Mouse (Mus musculus): ENCODE data around the gene Cd302. TPM values are rescaled to one million over a fixed set of nuclear protein-coding genes. Genes with fewer than 3 reads are reported as not detected.

Cd302 gene
- total RNA-seq (2021), result 10 to 100 TPM; 13.7 to 16.7 TPM

- DNase-seq, result no peak
Measured at GRCm38 (mm10) chr2:60284467-60284821, at the start of gene Cd302. Cd302 (minus strand) TSS chr2:60284488.

DNA sequence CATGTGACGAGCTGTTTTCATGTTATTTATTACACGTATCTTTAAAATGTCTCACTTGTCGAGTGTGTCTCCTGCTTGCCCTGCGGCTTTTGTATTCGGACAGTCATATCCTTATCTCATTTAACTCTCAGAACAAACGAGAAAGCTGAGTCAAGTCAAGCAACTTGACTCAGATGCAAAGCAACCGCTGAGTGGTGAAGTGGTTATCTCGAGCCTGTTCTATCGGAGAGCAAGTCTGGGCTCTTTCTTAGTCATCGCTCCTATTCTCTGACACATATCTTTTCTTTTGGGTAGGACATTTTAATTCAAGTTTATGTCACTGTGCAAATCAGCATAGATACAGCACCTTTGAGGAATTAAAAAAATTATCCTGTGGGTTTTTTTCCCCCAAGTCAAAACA, 44.4 kb upstream of the Cd302 start:
- DNase-seq, result no peak

DNA sequence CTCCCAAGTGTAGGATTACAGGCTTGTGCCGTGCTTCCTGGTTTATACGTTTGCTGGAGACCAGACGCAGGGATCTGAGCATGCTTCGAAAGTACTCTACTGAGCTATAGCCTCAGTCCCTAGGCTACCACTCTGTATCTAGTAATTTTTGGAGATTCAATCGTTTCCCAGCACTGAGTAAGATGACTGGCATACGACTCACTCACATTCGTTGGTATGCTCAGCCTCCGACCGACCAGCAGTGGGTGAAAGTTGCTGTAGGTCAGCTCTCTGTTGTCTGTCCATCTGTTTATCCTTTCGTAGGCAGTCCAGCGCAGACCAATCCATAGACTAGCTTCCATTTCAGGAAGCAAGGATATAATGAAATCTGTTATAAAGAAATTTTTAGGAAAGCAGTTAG, 43.3 kb upstream of the Cd302 start:
- DNase-seq, result no peak

- DNase-seq, result no peak
Measured at GRCm38 (mm10) chr2:60326948-60327347, 42.7 kb upstream of the Cd302 start.

DNA sequence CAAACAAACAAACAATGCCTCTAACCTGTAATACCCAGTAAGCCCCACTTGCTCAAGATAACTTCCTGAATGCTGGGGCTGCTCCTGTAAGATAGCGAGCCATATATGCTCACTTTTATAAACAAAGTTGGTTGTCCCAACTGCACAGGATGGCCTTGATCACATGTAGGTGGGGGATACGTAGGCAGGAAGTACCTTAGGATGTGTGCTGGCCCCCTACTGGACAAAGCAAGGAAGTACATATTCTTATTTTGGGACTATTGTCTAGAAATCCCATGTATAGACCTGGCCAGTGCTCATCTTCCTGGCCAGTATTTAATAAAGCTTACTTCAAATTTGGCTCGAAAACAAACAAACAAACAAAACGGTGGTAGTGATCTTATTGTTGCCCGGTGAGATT, 39.1 kb upstream of the Cd302 start:
- DNase-seq, result no peak

GRCm38 (mm10) chr2:60322031-60322726, 37.9 kb upstream of the Cd302 start:
- DNase-seq, result no peak

GRCm38 (mm10) chr2:60303796-60304195, 19.5 kb upstream of the Cd302 start:
- no peak for DNase-seq

- no peak for DNase-seq
Measured at GRCm38 (mm10) chr2:60299323-60299722, 15.0 kb upstream of the Cd302 start.

DNA sequence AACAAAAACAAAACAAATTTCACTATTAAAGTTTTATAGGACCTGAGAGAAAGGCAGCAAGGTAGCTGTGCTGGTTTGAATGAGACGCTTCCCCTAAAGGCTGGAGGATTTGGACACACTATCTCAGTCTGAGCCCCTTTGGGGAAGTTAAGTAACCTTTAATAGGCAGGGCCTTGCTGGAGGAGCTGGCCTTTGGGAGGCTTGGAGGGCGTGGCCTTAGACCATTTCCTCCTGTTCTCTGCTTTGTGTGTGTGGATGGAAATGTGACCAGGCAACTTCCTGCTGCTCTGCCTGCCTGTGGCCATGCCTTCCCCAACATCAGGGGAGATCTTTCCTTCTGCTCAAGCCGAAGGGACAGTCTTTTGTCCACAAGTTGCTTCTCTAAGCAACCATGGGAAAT, 14.0 kb upstream of the Cd302 start:
- no peak for DNase-seq

DNA sequence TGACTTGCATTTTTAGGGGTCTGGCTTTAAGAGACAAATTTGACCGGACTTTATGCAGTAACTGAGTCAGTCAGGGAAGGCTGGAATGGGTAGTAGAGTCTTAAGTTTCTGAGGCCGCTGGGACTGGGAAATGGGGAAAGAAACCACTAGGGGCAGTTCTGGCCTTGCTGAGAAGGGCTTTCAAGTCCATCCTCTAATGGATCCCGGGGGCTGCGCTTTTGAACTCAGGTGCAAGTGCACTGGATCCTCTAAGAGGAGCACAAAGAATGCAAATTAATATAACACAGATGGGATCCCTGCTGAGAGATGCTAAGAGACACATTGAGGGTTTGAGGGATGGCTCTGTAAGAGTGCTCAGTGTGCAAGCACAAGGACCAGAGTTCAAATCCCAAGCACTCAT, 7.1 kb upstream of the Cd302 start:
- no peak for DNase-seq

DNA sequence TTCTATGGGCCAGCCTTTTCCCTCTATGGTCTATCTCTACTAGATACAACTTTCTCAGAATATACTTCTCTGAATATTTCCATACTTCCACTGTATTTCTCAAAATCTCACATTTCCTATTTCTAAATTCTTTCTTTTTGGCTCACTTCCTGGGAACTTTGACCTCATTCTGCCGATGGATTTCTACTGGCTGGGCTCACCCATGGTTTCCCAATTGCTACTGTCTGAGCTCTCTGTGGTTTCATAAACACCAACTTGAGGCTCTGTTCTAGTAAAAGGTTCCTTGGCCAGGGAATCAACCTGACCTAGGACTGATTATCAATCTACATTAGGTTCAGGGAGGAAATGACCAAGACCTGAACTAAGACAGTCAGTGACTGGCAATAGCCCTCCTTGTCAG, 5.2 kb upstream of the Cd302 start:
- no peak for DNase-seq

- DNase-seq, result no peak
Measured at GRCm38 (mm10) chr2:60288606-60289005, 4.3 kb upstream of the Cd302 start.

DNA sequence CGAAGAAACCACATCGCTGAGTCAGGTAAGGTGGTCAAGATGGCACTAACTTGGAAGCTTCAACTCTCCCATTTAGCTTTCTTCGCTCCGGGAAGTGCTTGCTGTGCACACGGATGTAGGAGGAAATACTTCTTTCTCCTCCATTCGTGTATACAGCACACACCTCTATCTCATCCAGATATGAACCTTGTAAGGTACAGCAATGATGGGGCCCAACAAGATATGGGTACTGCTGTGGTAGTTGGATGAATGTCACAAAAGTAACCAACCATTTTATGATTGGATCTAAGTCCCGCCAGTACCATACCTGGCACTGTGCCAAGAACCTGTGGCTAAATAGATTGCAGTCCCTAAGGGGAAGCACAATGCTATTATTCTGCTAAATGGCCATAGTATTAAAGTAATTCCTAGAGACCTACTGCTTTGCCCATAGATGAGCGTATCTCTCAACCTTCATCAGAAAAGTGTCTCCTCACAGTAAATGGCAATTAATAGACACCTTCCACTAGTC, 874 bp upstream of the Cd302 start:
- no peak for DNase-seq

DNA sequence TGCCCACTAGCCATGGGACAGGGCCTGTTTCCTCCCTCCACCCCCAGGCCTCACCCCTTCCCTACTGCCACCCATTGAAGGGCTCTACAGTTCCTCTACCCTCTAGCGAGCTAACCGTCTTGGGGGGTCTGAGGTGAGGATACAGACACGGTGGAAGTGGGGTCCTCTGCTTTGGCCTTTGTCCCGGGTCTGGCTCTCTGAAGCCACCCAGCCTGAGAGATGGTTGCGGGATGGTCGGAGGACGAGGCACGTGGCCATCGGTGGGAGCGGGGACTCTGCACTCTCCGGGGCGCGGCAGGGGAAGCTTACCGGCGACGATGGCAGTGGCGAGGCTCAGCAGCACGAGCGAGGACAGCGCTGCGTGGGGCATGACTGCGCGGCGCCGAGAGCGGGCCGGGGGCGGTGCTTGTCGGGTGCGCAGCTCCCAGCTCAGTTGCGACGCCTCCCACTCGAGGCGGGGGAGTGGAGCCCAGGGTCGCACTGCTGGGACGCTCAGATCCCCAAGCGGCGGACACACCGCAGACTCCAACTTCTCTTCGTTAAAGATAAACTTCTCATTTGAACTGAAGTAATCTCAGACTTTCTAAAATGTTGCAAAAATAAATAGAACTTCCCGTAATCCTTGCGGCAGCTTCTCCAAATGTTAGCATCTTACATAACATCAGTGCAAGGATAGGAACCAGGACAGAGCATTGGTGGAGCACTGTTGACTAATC, 379 bp downstream of the Cd302 start:
- peak; percentile 62 to 74 for DNase-seq

GRCm38 (mm10) chr2:60283208-60283750, 1.0 kb downstream of the Cd302 start:
- DNase-seq, result no peak

DNA sequence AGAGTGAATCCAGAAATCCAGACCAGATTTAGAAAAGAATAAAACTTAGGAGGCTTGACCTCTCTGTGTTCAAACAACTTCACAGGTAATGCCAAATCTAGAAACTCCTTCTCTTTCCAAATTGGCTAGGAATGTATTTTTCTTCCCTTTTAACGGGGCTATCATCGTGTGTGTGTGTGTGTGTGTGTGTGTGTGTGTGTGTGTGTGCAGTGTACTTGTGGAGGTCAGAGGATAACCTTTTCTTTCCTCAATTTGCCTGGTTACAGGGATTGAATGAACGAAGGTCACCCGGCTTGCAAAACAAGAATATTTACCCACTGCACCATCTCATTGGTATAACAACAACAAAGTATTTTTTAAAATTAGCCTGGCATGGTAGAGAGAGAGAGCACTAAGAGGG, 1.7 kb downstream of the Cd302 start:
- DNase-seq, result no peak

GRCm38 (mm10) chr2:60278627-60279026, 5.7 kb downstream of the Cd302 start:
- no peak for DNase-seq

- no peak for DNase-seq
Measured at GRCm38 (mm10) chr2:60269856-60270479, 14.3 kb downstream of the Cd302 start.

- DNase-seq, result no peak
Measured at GRCm38 (mm10) chr2:60267567-60267966, 16.7 kb downstream of the Cd302 start.

- no peak for DNase-seq
Measured at GRCm38 (mm10) chr2:60260621-60261350, 23.5 kb downstream of the Cd302 start.

- no peak for DNase-seq
Measured at GRCm38 (mm10) chr2:60259186-60259585, 25.1 kb downstream of the Cd302 start.

DNA sequence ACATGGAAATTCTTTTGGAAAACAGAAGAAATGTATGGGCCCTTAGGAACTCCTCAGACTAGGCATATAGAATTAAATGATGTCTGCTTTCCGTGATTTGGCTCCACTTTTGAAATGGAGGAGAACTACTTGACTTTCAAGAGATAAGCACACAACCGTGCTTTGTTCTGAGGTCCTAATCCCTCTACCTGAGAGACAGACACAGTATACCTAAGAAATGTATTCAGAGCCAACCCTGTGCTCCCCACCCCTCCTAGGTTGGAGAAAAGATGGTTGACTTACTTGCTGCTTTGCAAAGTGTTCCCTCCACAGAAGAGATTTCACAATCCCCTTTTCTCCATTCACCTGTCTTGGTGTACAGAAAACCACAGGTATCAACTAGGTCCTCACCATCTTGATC, 27.5 kb downstream of the Cd302 start:
- DNase-seq, result no peak

GRCm38 (mm10) chr2:60253506-60253905, 30.8 kb downstream of the Cd302 start:
- DNase-seq, result no peak
